Mouse (Mus musculus): Measurements from ENCODE around the gene Calb2. TPM values are rescaled to one million over a fixed set of nuclear protein-coding genes. Genes with fewer than 3 reads are reported as not detected.
A peak's percentile ranks its signal among the peaks of the same experiment; 100 is the strongest.

Calb2 gene
- total RNA-seq, 2 experiments from 2014 or later: not detected

- intact Hi-C loops (cut with DNase I): loop anchor here (5.0 kb wide), 1 partner anchor 468 kb away; no protein-coding TSS in a partner anchor
- DNase-seq: no peak
Observed at GRCm38 (mm10) chr8:110134236-110134635, 33.8 kb downstream of the Calb2 start.

- intact Hi-C loops (cut with DNase I): loop anchor here (2.0 to 5.0 kb wide), 2 partner anchors 348 to 472 kb away; no protein-coding TSS in a partner anchor
- DNase-seq: peak; percentile 57 to 59
Observed at GRCm38 (mm10) chr8:110130537-110130936, 37.5 kb downstream of the Calb2 start.

- no peak for DNase-seq
- intact Hi-C loops (cut with DNase I): no loop called here
Observed at GRCm38 (mm10) chr8:110119715-110120114, 48.3 kb downstream of the Calb2 start.

GRCm38 (mm10) chr8:110102653-110103052 is 65.4 kb downstream of the Calb2 start, which contains the start of gene Gm17720:
TSS of gene Gm17720 (minus strand) at chr8:110102753.
- DNase-seq: no peak
- intact Hi-C loops (cut with DNase I): no loop called here

- intact Hi-C loops (cut with DNase I): no loop called here
- no peak for DNase-seq
Observed at GRCm38 (mm10) chr8:110101676-110102075, 66.3 kb downstream of the Calb2 start.

- intact Hi-C loops (cut with DNase I): no loop called here
- DNase-seq: no peak
Observed at GRCm38 (mm10) chr8:110100907-110101306, 67.1 kb downstream of the Calb2 start, which contains the start of gene Gm21964. TSS of gene Gm21964 (plus strand) at chr8:110101207.

- intact Hi-C loops (cut with DNase I): no loop called here
- DNase-seq: no peak
Observed at GRCm38 (mm10) chr8:110091869-110092268, 76.1 kb downstream of the Calb2 start.

Other genes starting within 250 kb of the Calb2 start
- not detected for gene Marveld3, start 206.0 kb downstream of the Calb2 start, total RNA-seq (2021)
- not detected for gene Tat, start 177.8 kb downstream of the Calb2 start, total RNA-seq (2021)
- gene Chst4, start 128.5 kb downstream of the Calb2 start, total RNA-seq (2021): not detected
- 1 to 10 TPM; 5.7 to 8.6 TPM for gene Zfp612, start 88.5 kb downstream of the Calb2 start, total RNA-seq (2021)
- gene Gm21964, start 67.0 kb downstream of the Calb2 start, total RNA-seq (2021): not detected
- gene Gm17720, start 65.5 kb downstream of the Calb2 start, total RNA-seq (2021): not detected
- 1 to 10 TPM; 2.1 to 3.2 TPM for gene Cmtr2, start 47.5 kb upstream of the Calb2 start, total RNA-seq (2021)
- gene Hydin, start 98.8 kb upstream of the Calb2 start, total RNA-seq (2021): under 1 TPM; 0.05 to 0.07 TPM

All from gastrocnemius, postnatal 36 days (tissue).